Mouse (Mus musculus): Measurements from ENCODE around the gene Dhx58. TPM values are rescaled to one million over a fixed set of nuclear protein-coding genes. Genes with fewer than 3 reads are reported as not detected.
A peak's percentile ranks its signal among the peaks of the same experiment; 100 is the strongest.

Dhx58 gene
- polyA plus RNA-seq, 1 experiment from 2014 or later: 2.4 TPM

DNA sequence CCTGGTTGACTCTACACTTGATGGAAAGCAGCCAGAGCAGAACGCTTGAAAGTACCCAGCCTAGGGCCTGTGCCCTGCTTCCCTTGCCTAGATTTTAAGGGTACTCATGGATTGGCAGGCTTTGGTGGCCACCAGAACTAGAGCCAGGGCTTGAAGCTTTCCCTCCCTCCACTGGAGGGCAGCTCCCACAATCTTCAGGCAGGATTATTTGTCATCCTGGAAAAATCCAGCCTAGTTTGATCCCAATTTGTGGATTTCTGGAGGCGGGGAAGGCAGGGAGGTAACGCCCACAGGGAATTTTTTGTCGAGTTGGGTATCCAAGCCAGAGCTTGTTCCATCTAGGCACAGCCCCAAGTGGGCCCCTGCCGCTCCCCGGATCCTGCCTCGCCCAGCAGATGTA lies 13.7 kb downstream of the Dhx58 start:
- no peak overlapping the region for H3K4me3 ChIP-seq
- WGBS: 72% methylated on average over 7 of the region's 7 CpGs

DNA sequence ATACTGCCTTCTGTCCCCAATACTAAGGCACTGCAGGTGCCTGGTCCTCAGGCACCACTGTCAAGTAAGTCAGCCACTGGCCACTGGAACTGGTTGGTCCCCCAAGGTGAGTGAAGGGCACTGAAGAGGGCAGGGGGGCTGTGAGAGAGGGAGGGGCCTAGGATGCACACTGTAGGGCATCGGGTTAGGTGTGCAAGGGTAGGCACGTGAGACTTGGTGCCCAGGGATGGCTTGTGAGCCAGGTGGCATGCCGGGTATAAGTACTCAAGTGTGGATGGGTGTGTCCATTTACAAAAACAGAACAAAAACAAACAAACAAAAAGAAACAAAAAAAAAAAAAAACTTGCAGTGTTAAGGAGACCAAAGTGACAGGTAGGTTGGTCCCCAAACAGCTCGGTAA lies 15.6 kb downstream of the Dhx58 start:
- H3K27ac ChIP-seq (replicated peaks): no peak overlapping the region
- WGBS: 79% methylated on average over 4 of the region's 4 CpGs
- no peak overlapping the region for H3K4me3 ChIP-seq
- peaks cover 11% of the 10 kb centered on the region; the same call in 1 of the 2 replicates for H3K27me3 ChIP-seq
- H3K36me3 ChIP-seq: no peaks in the 10 kb centered on the region
- peaks cover 8% of the 10 kb centered on the region for H3K4me1 ChIP-seq
- no peak overlapping the region for H3K9ac ChIP-seq (replicated peaks)
- H3K4me2 ChIP-seq (replicated peaks): no peak overlapping the region
- H3K9me3 ChIP-seq: no peaks in the 10 kb centered on the region
- no peak for ATAC-seq (replicated peaks)

More for the DNA sequence above, 13.7 kb downstream of the Dhx58 start:
- Histone ChIP-seq H3K27ac (replicated peaks) (no peak overlapping the region), H3K4me2 (replicated peaks) (no peak overlapping the region), H3K36me3 (no peaks in the 10 kb centered on the region), H3K27me3 (peaks cover 11% of the 10 kb centered on the region; the same call in 1 of the 2 replicates), H3K9me3 (no peaks in the 10 kb centered on the region), H3K9ac (replicated peaks) (no peak overlapping the region), H3K4me1 (peaks cover 8% of the 10 kb centered on the region)
- ATAC-seq (replicated peaks): no peak

- no peak overlapping the region for H3K9ac ChIP-seq (replicated peaks)
- 89% methylated on average over 7 of the region's 7 CpGs for WGBS
- H3K27me3 ChIP-seq: peaks cover 8% of the 10 kb centered on the region; the same call in 1 of the 2 replicates
- no peaks in the 10 kb centered on the region for H3K36me3 ChIP-seq
- H3K27ac ChIP-seq (replicated peaks): no peak overlapping the region
- no peak overlapping the region for H3K4me2 ChIP-seq (replicated peaks)
- ATAC-seq (replicated peaks): no peak
- no peaks in the 10 kb centered on the region for H3K9me3 ChIP-seq
- no peak overlapping the region for H3K4me3 ChIP-seq
- H3K4me1 ChIP-seq: peaks cover 3% of the 10 kb centered on the region
Observed at GRCm38 (mm10) chr11:100687265-100687664, 16.8 kb downstream of the Dhx58 start.

GRCm38 (mm10) chr11:100685371-100685770 lies 18.7 kb downstream of the Dhx58 start:
- Histone ChIP-seq H3K4me1 (no peaks in the 10 kb centered on the region), H3K27me3 (no peaks in the 10 kb centered on the region), H3K9ac (replicated peaks) (no peak overlapping the region), H3K9me3 (no peaks in the 10 kb centered on the region), H3K27ac (replicated peaks) (no peak overlapping the region), H3K4me2 (replicated peaks) (no peak overlapping the region), H3K4me3 (no peak overlapping the region), H3K36me3 (no peaks in the 10 kb centered on the region)
- WGBS: 75% methylated on average over 2 of the region's 3 CpGs
- ATAC-seq (replicated peaks): no peak

- no peak for ATAC-seq (replicated peaks)
- no peaks in the 10 kb centered on the region for H3K9me3 ChIP-seq
- no peak overlapping the region for H3K4me3 ChIP-seq
- WGBS: 84% methylated on average over 2 of the region's 2 CpGs
- H3K27me3 ChIP-seq: no peaks in the 10 kb centered on the region
- H3K27ac ChIP-seq (replicated peaks): no peak overlapping the region
- H3K9ac ChIP-seq (replicated peaks): no peak overlapping the region
- H3K4me1 ChIP-seq: no peaks in the 10 kb centered on the region
- H3K4me2 ChIP-seq (replicated peaks): no peak overlapping the region
- H3K36me3 ChIP-seq: no peaks in the 10 kb centered on the region
Observed at GRCm38 (mm10) chr11:100684084-100684483, 20.0 kb downstream of the Dhx58 start.

DNA sequence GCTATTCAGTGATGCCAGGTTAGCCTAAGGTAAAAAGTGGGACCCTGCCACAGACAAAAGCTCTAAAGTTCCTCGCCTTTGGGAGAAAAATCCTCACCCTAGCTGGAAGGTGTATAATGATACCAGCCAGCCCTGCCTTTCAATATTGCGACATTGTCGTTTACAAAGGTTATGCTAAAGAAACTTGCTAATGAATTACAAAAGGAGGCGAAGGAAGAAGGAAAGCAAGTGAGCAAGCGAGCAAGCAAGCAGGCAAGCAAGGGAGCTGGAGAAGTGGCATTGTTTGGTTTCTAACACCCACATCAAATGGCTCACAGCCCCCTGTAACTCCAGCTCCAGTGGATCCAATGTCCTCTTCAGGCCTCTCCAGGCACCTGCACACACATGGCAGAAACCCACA lies 21.5 kb downstream of the Dhx58 start:
- Histone ChIP-seq H3K27me3 (no peaks in the 10 kb centered on the region), H3K27ac (replicated peaks) (no peak overlapping the region), H3K9me3 (no peaks in the 10 kb centered on the region), H3K4me3 (no peak overlapping the region), H3K4me1 (no peaks in the 10 kb centered on the region), H3K9ac (replicated peaks) (no peak overlapping the region), H3K36me3 (no peaks in the 10 kb centered on the region), H3K4me2 (replicated peaks) (no peak overlapping the region)
- ATAC-seq (replicated peaks): no peak
- 64% methylated on average over 5 of the region's 5 CpGs for WGBS

GRCm38 (mm10) chr11:100681826-100682225 lies 22.2 kb downstream of the Dhx58 start:
- no peaks in the 10 kb centered on the region for H3K36me3 ChIP-seq
- no peak overlapping the region for H3K4me2 ChIP-seq (replicated peaks)
- no peaks in the 10 kb centered on the region for H3K4me1 ChIP-seq
- H3K4me3 ChIP-seq: no peak overlapping the region
- 74% methylated on average over 5 of the region's 5 CpGs for WGBS
- H3K9ac ChIP-seq (replicated peaks): no peak overlapping the region
- no peak for ATAC-seq (replicated peaks)
- H3K27me3 ChIP-seq: no peaks in the 10 kb centered on the region
- H3K27ac ChIP-seq (replicated peaks): no peak overlapping the region
- no peaks in the 10 kb centered on the region for H3K9me3 ChIP-seq

- Histone ChIP-seq H3K9ac (replicated peaks) (no peak overlapping the region), H3K4me1 (0 out of 2 replicates have a peak, but pooled peaks cover 4% of the 10 kb centered on the region), H3K27me3 (no peaks in the 10 kb centered on the region), H3K9me3 (no peaks in the 10 kb centered on the region), H3K4me3 (no peak overlapping the region), H3K36me3 (no peaks in the 10 kb centered on the region), H3K27ac (replicated peaks) (no peak overlapping the region), H3K4me2 (replicated peaks) (no peak overlapping the region)
- WGBS: 52% methylated on average over 7 of the region's 7 CpGs
- ATAC-seq (replicated peaks): no peak
Observed at GRCm38 (mm10) chr11:100677810-100678209, 26.3 kb downstream of the Dhx58 start.

DNA sequence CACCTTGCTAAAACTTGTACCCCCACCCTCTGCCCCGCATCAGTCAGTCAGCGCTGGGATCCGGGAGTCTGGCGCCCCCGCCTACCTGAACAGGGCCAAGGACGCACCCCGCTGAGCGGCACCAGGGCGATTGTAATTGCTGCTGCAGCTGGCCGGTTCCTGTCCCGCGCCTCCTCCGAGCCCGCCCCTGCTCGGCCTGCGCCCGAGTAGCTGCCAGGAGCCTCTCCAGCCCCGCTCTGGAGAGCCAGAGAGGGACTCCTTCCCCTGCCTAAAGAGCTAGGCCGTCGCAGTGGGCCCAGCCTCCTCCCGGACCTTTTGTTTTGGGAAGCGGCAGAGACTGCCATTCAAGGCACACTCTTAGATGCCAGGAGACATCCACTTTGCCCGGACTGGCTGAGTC lies 30.9 kb downstream of the Dhx58 start:
- ATAC-seq (replicated peaks): no peak
- WGBS: under 1% methylated on average over 23 of the region's 23 CpGs

DNA sequence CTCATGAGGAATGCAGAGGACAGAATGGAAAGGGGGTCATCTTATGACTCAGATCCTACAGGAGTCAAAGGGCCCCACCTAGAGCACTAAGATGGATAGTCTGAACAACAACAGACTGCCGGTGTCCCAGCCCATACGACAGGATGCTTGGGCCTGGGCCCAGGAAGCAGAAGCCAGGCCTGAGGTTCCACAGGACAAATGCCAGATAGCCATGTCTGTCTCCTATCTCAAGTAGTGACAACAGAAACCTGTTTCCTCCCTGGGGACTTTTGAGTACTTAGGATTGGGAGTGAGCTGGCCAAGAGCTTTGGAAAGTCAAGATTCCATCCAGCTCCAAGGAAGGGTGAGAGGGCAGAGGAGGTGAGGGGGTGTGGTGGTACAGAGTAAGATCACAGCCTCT lies 32.1 kb downstream of the Dhx58 start:
- Histone ChIP-seq H3K9ac (replicated peaks) (no peak overlapping the region), H3K4me3 (no peak overlapping the region), H3K9me3 (no peaks in the 10 kb centered on the region), H3K4me2 (replicated peaks) (no peak overlapping the region), H3K27ac (replicated peaks) (no peak overlapping the region), H3K27me3 (no peaks in the 10 kb centered on the region; the same call in 1 of the 2 replicates), H3K36me3 (no peaks in the 10 kb centered on the region), H3K4me1 (0 out of 2 replicates have a peak, but pooled peaks cover 4% of the 10 kb centered on the region)
- no peak for ATAC-seq (replicated peaks)
- WGBS: 89% methylated on average over 2 of the region's 2 CpGs

More for the DNA sequence above, 30.9 kb downstream of the Dhx58 start:
- H3K9me3 ChIP-seq: no peaks in the 10 kb centered on the region
- H3K27ac ChIP-seq (replicated peaks): no peak overlapping the region
- no peak overlapping the region for H3K4me3 ChIP-seq
- no peaks in the 10 kb centered on the region; the same call in 1 of the 2 replicates for H3K27me3 ChIP-seq
- H3K9ac ChIP-seq (replicated peaks): no peak overlapping the region
- 0 out of 2 replicates have a peak, but pooled peaks cover 4% of the 10 kb centered on the region for H3K4me1 ChIP-seq
- no peaks in the 10 kb centered on the region for H3K36me3 ChIP-seq
- H3K4me2 ChIP-seq (replicated peaks): peak overlapping the region; percentile 9

GRCm38 (mm10) chr11:100671049-100671448 lies 33.0 kb downstream of the Dhx58 start:
- no peak for ATAC-seq (replicated peaks)
- Histone ChIP-seq H3K27me3 (no peaks in the 10 kb centered on the region; the same call in 1 of the 2 replicates), H3K4me2 (replicated peaks) (no peak overlapping the region), H3K9me3 (no peaks in the 10 kb centered on the region), H3K4me1 (0 out of 2 replicates have a peak, but pooled peaks cover 4% of the 10 kb centered on the region), H3K9ac (replicated peaks) (no peak overlapping the region), H3K4me3 (no peak overlapping the region), H3K36me3 (no peaks in the 10 kb centered on the region), H3K27ac (replicated peaks) (no peak overlapping the region)
- WGBS: 83% methylated on average over 1 of the region's 1 CpGs

GRCm38 (mm10) chr11:100659806-100660205 lies 44.3 kb downstream of the Dhx58 start:
- no peak overlapping the region for H3K27ac ChIP-seq (replicated peaks)
- H3K4me2 ChIP-seq (replicated peaks): no peak overlapping the region
- no peak overlapping the region for H3K9ac ChIP-seq (replicated peaks)
- no peak for ATAC-seq (replicated peaks)
- WGBS: 74% methylated on average over 10 of the region's 10 CpGs
- H3K9me3 ChIP-seq: no peaks in the 10 kb centered on the region
- H3K27me3 ChIP-seq: no peaks in the 10 kb centered on the region
- no peak overlapping the region for H3K4me3 ChIP-seq
- H3K36me3 ChIP-seq: no peaks in the 10 kb centered on the region
- peaks cover 6% of the 10 kb centered on the region; the same call in 1 of the 2 replicates for H3K4me1 ChIP-seq

DNA sequence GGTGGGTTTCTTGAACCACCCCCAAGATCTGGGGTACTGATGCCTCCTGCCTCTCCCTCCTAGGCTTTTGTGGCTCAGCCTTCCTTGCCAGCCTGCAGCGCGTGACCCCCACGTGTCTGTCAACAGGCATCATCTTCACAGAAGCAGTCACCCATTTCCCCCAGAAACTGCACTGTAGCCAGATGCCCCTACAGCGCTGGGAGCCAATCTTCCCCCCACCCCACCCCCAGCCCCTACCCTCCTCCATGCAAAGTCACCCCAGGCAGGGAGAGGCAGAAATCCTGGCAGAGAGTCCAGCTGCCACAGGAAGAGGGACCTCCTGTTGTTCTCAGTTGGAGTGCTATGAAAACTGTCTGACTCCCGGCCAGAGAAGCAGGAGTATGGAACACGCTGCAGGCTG lies 47.6 kb downstream of the Dhx58 start:
- Histone ChIP-seq H3K9ac (replicated peaks) (no peak overlapping the region), H3K4me3 (no peak overlapping the region), H3K4me1 (peaks cover 6% of the 10 kb centered on the region; the same call in 1 of the 2 replicates), H3K27me3 (peaks cover 4% of the 10 kb centered on the region; the same call in 1 of the 2 replicates), H3K4me2 (replicated peaks) (no peak overlapping the region), H3K36me3 (no peaks in the 10 kb centered on the region), H3K27ac (replicated peaks) (no peak overlapping the region), H3K9me3 (no peaks in the 10 kb centered on the region)
- 9% methylated on average over 6 of the region's 6 CpGs for WGBS
- no peak for ATAC-seq (replicated peaks)

Data from forebrain, embryonic 15.5 days (tissue).